Mouse (Mus musculus): Measurements from ENCODE around the gene Mapk14. TPM values are rescaled to one million over a fixed set of nuclear protein-coding genes. Genes with fewer than 3 reads are reported as not detected.

Gene Mapk14
- polyA plus RNA-seq (2017; shearing (Covaris generic)) = 13.6 TPM

GRCm38 (mm10) chr17:28690776-28691686, at the start of gene Mapk14:
TSS of gene Mapk14 (plus strand) at chr17:28691329.

GRCm38 (mm10) chr17:28689586-28690283, 1.4 kb upstream of the Mapk14 start, which contains the start of gene Slc26a8:
TSS of gene Slc26a8 (minus strand) at chr17:28690233.

GRCm38 (mm10) chr17:28725783-28726182, 34.7 kb downstream of the Mapk14 start, which contains the start of gene AC170998.1:
TSS of gene AC170998.1 (plus strand) at chr17:28726083.

GRCm38 (mm10) chr17:28769121-28769874, 78.2 kb downstream of the Mapk14 start, which contains the start of gene Mapk13:
TSS of gene Mapk13 (plus strand) at chr17:28769297.

Other genes with a start within 250 kb of the Mapk14 start
- gene Fkbp5, start 173.8 kb upstream of the Mapk14 start, polyA plus RNA-seq (2017; shearing (Covaris generic)) = 7.4 TPM
- not detected for gene Armc12, start 160.5 kb upstream of the Mapk14 start, polyA plus RNA-seq (2017; shearing (Covaris generic))
- not detected for gene Clpsl2, start 141.9 kb upstream of the Mapk14 start, polyA plus RNA-seq (2017; shearing (Covaris generic))
- gene Clps, start 130.6 kb upstream of the Mapk14 start, polyA plus RNA-seq (2017; shearing (Covaris generic)) = not detected
- gene Lhfpl5, start 115.7 kb upstream of the Mapk14 start, polyA plus RNA-seq (2017; shearing (Covaris generic)) = 0.83 TPM
- gene Srpk1, start 68.6 kb upstream of the Mapk14 start, polyA plus RNA-seq (2017; shearing (Covaris generic)) = 216 TPM
- not detected for gene Slc26a8, start 1.1 kb upstream of the Mapk14 start, polyA plus RNA-seq (2017; shearing (Covaris generic))
- 4.1 TPM for gene AC170998.1, start 34.8 kb downstream of the Mapk14 start, polyA plus RNA-seq (2017; shearing (Covaris generic))
- gene Mapk13, start 78.0 kb downstream of the Mapk14 start, polyA plus RNA-seq (2017; shearing (Covaris generic)) = not detected
- 2.5 TPM for gene Brpf3, start 109.8 kb downstream of the Mapk14 start, polyA plus RNA-seq (2017; shearing (Covaris generic))
- not detected for gene Pnpla1, start 167.1 kb downstream of the Mapk14 start, polyA plus RNA-seq (2017; shearing (Covaris generic))
- 3.1 TPM for gene 4930539E08Rik, start 224.0 kb downstream of the Mapk14 start, polyA plus RNA-seq (2017; shearing (Covaris generic))

All from activated CD4-positive, CD25-positive, alpha-beta regulatory T cell, adult 9 weeks (primary cell).